Mouse (Mus musculus): ENCODE data around the gene Nhlh1. TPM values are rescaled to one million over a fixed set of nuclear protein-coding genes. Genes with fewer than 3 reads are reported as not detected.

Nhlh1 gene
- total and polyA plus RNA-seq, 3 experiments = not detected

- DNase-seq (ENCODE audit: low read depth, low spot score) = no peak
- no peak for TF ChIP-seq CHD2 (IDR thresholded peaks at IDR 0.05; ENCODE audit: low read length)
- TF ChIP-seq KAT2A (conservative IDR thresholded peaks at IDR 0.05; ENCODE audit: low read depth, low read length) = no peak
- no peak for TF ChIP-seq MYC (IDR thresholded peaks at IDR 0.05; ENCODE audit: low read depth, low read length)
- no peak for TF ChIP-seq NRF1 (IDR thresholded peaks at IDR 0.05; ENCODE audit: insufficient read depth, low read depth, low read length, poor library complexity, severe bottlenecking)
- Histone ChIP-seq H3K27me3 (ENCODE audit: control insufficient read depth in 1 of 2, insufficient read depth in 2 of 2, low read length in 2 of 2) (no peaks in the 10 kb centered on the region), H3K27ac (ENCODE audit: control insufficient read depth, low read depth, low read length) (no peak overlapping the region), H3K79me2 (ENCODE audit: control insufficient read depth, insufficient read depth, low read length, poor library complexity) (no peaks in the 10 kb centered on the region), H3K9me3 (replicated peaks; ENCODE audit: insufficient read depth, low read length) (no peaks in the 10 kb centered on the region), H3K36me3 (ENCODE audit: control insufficient read depth in 1 of 2, insufficient read depth in 2 of 2, low read length in 2 of 2) (peaks cover 0 to 2% of the 10 kb centered on the region in 2 experiments; a peak in 3 of 4 replicates), H3K4me1 (ENCODE audit: control insufficient read depth in 1 of 2, insufficient read depth in 2 of 2, low read length in 2 of 2) (no peaks in the 10 kb centered on the region), H3K9ac (ENCODE audit: control insufficient read depth, low read depth, low read length, poor library complexity, severe bottlenecking) (no peak overlapping the region), H3K4me3 (ENCODE audit: control insufficient read depth in 1 of 2, insufficient read depth in 1 of 2, low read depth in 2 of 2, low read length in 2 of 2) (no peak overlapping the region)
Measured at GRCm38 (mm10) chr1:172064613-172065141, 7.3 kb upstream of the Nhlh1 start.

GRCm38 (mm10) chr1:172063291-172064023, 6.1 kb upstream of the Nhlh1 start:
- peaks cover 0 to 2% of the 10 kb centered on the region in 2 experiments; a peak in 3 of 4 replicates for H3K36me3 ChIP-seq (ENCODE audit: control insufficient read depth in 1 of 2, insufficient read depth in 2 of 2, low read length in 2 of 2)
- H3K27ac ChIP-seq (ENCODE audit: control insufficient read depth, low read depth, low read length) = no peak overlapping the region

GRCm38 (mm10) chr1:172062101-172062500, 4.7 kb upstream of the Nhlh1 start:
- DNase-seq (ENCODE audit: low read depth, low spot score) = no peak
- H3K9me3 ChIP-seq (replicated peaks; ENCODE audit: insufficient read depth, low read length) = no peaks in the 10 kb centered on the region
- no peak overlapping the region for H3K9ac ChIP-seq (ENCODE audit: control insufficient read depth, low read depth, low read length, poor library complexity, severe bottlenecking)
- H3K27ac ChIP-seq (ENCODE audit: control insufficient read depth, low read depth, low read length) = no peak overlapping the region
- no peak overlapping the region for H3K4me3 ChIP-seq (ENCODE audit: control insufficient read depth in 1 of 2, insufficient read depth in 1 of 2, low read depth in 2 of 2, low read length in 2 of 2)
- H3K79me2 ChIP-seq (ENCODE audit: control insufficient read depth, insufficient read depth, low read length, poor library complexity) = no peaks in the 10 kb centered on the region
- H3K36me3 ChIP-seq (ENCODE audit: control insufficient read depth in 1 of 2, insufficient read depth in 2 of 2, low read length in 2 of 2) = peaks cover 0 to 2% of the 10 kb centered on the region in 2 experiments; a peak in 3 of 4 replicates
- no peaks in the 10 kb centered on the region for H3K27me3 ChIP-seq (ENCODE audit: control insufficient read depth in 1 of 2, insufficient read depth in 2 of 2, low read length in 2 of 2)
- H3K4me1 ChIP-seq (ENCODE audit: control insufficient read depth in 1 of 2, insufficient read depth in 2 of 2, low read length in 2 of 2) = no peaks in the 10 kb centered on the region
- TF ChIP-seq MAX (IDR thresholded peaks at IDR 0.05; ENCODE audit: low read length) = no peak
- no peak for TF ChIP-seq SIN3A (IDR thresholded peaks at IDR 0.05; ENCODE audit: low read length)
- no peak for TF ChIP-seq USF2 (IDR thresholded peaks at IDR 0.05; ENCODE audit: borderline replicate concordance in 1 of 2, insufficient read depth in 1 of 2, low read depth in 1 of 2, low read length in 2 of 2)
- no peak for TF ChIP-seq CHD2 (IDR thresholded peaks at IDR 0.05; ENCODE audit: low read length)
- TF ChIP-seq E2F4 (IDR thresholded peaks at IDR 0.05; ENCODE audit: borderline replicate concordance, low read depth, low read length) = no peak
- TF ChIP-seq HCFC1 (IDR thresholded peaks at IDR 0.05; ENCODE audit: low read depth, low read length) = no peak
- TF ChIP-seq UBTF (IDR thresholded peaks at IDR 0.05; ENCODE audit: borderline replicate concordance, insufficient read depth, low read depth, low read length) = no peak
- no peak for TF ChIP-seq JUND (IDR thresholded peaks at IDR 0.05; ENCODE audit: low read depth, low read length)
- no peak for TF ChIP-seq GABPA (IDR thresholded peaks at IDR 0.05; ENCODE audit: low read depth, low read length)
- TF ChIP-seq TAL1 (IDR thresholded peaks at IDR 0.05; ENCODE audit: low read length) = no peak
- TF ChIP-seq RAD21 (IDR thresholded peaks at IDR 0.05; ENCODE audit: low read depth, low read length) = no peak
- no peak for TF ChIP-seq SMC3 (IDR thresholded peaks at IDR 0.05; ENCODE audit: low read depth, low read length)
- TF ChIP-seq MAZ (IDR thresholded peaks at IDR 0.05; ENCODE audit: low read depth, low read length) = no peak
- no peak for TF ChIP-seq ZMIZ1 (IDR thresholded peaks at IDR 0.05; ENCODE audit: low read depth, low read length)

More at GRCm38 (mm10) chr1:172063291-172064023, 6.1 kb upstream of the Nhlh1 start:
- Histone ChIP-seq H3K4me1 (ENCODE audit: control insufficient read depth in 1 of 2, insufficient read depth in 2 of 2, low read length in 2 of 2) (no peaks in the 10 kb centered on the region), H3K9ac (ENCODE audit: control insufficient read depth, low read depth, low read length, poor library complexity, severe bottlenecking) (no peak overlapping the region), H3K27me3 (ENCODE audit: control insufficient read depth in 1 of 2, insufficient read depth in 2 of 2, low read length in 2 of 2) (no peaks in the 10 kb centered on the region), H3K4me3 (ENCODE audit: control insufficient read depth in 1 of 2, insufficient read depth in 1 of 2, low read depth in 2 of 2, low read length in 2 of 2) (no peak overlapping the region), H3K79me2 (ENCODE audit: control insufficient read depth, insufficient read depth, low read length, poor library complexity) (no peaks in the 10 kb centered on the region), H3K9me3 (replicated peaks; ENCODE audit: insufficient read depth, low read length) (no peaks in the 10 kb centered on the region)
- no peak for DNase-seq (ENCODE audit: low read depth, low spot score)
- TF ChIP-seq MAZ (IDR thresholded peaks at IDR 0.05; ENCODE audit: low read depth, low read length) = no peak
- no peak for TF ChIP-seq TAL1 (IDR thresholded peaks at IDR 0.05; ENCODE audit: low read length)
- TF ChIP-seq MEF2A (IDR thresholded peaks at IDR 0.05; ENCODE audit: extremely low read depth, insufficient replicate concordance, low read depth, low read length, poor library complexity, severe bottlenecking) = no peak
- TF ChIP-seq SMC3 (IDR thresholded peaks at IDR 0.05; ENCODE audit: low read depth, low read length) = no peak
- no peak for TF ChIP-seq HCFC1 (IDR thresholded peaks at IDR 0.05; ENCODE audit: low read depth, low read length)
- no peak for TF ChIP-seq JUND (IDR thresholded peaks at IDR 0.05; ENCODE audit: low read depth, low read length)
- TF ChIP-seq KAT2A (conservative IDR thresholded peaks at IDR 0.05; ENCODE audit: low read depth, low read length) = no peak
- no peak for TF ChIP-seq ZKSCAN1 (IDR thresholded peaks at IDR 0.05; ENCODE audit: low read depth, low read length)
- no peak for TF ChIP-seq UBTF (IDR thresholded peaks at IDR 0.05; ENCODE audit: borderline replicate concordance, insufficient read depth, low read depth, low read length)
- no peak for TF ChIP-seq ZNF384 (IDR thresholded peaks at IDR 0.05; ENCODE audit: low read depth, low read length)
- no peak for TF ChIP-seq CHD1 (IDR thresholded peaks at IDR 0.05; ENCODE audit: low read depth, low read length)
- TF ChIP-seq TCF12 (IDR thresholded peaks at IDR 0.05; ENCODE audit: low read depth, low read length) = no peak
- TF ChIP-seq MYC (IDR thresholded peaks at IDR 0.05; ENCODE audit: low read depth, low read length) = no peak
- TF ChIP-seq MXI1 (IDR thresholded peaks at IDR 0.05; ENCODE audit: low read depth, low read length) = no peak
- no peak for TF ChIP-seq E2F4 (IDR thresholded peaks at IDR 0.05; ENCODE audit: borderline replicate concordance, low read depth, low read length)
- no peak for TF ChIP-seq NELFE (IDR thresholded peaks at IDR 0.05; ENCODE audit: low read depth, low read length)
- TF ChIP-seq NRF1 (IDR thresholded peaks at IDR 0.05; ENCODE audit: insufficient read depth, low read depth, low read length, poor library complexity, severe bottlenecking) = no peak
- no peak for TF ChIP-seq USF2 (IDR thresholded peaks at IDR 0.05; ENCODE audit: borderline replicate concordance in 1 of 2, insufficient read depth in 1 of 2, low read depth in 1 of 2, low read length in 2 of 2)
- no peak for TF ChIP-seq GABPA (IDR thresholded peaks at IDR 0.05; ENCODE audit: low read depth, low read length)

All from MEL (cell line).